Mouse (Mus musculus) hindbrain, embryonic 16.5 days (tissue): ENCODE results near the gene Lemd1. TPM values are rescaled to one million over a fixed set of nuclear protein-coding genes. Genes with fewer than 3 reads are reported as not detected.

Source experiments
- ATAC-seq: fragments of 200-750 bp; cut with Nextera tagmentation; 2 replicates; pipeline ENCODE4 v1.8.0; 2017; ENCODE audit warnings: moderate TSS enrichment, moderate library complexity
- H3K27ac ChIP-seq: fragments of 300-500 bp; sonication (generic); 2 replicates; pipeline ENCODE4 v1.5.1; 2014; ENCODE audit warnings: low read depth, mild to moderate bottlenecking, control low read depth, low read length, moderate library complexity
- H3K27me3 ChIP-seq: fragments of 300-500 bp; sonication (generic); replicated peaks from 2 replicates; pipeline ENCODE4 v1.6.1; 2014; ENCODE audit warnings: low read length; ENCODE audit not compliant: control insufficient read depth, insufficient read depth
- H3K36me3 ChIP-seq: fragments of 300-500 bp; sonication (generic); 2 replicates; pipeline ENCODE4 v1.6.1; 2014; ENCODE audit warnings: mild to moderate bottlenecking, low read length, moderate library complexity, mixed read lengths; ENCODE audit not compliant: control insufficient read depth, insufficient read depth
- H3K4me1 ChIP-seq: fragments of 300-500 bp; sonication (generic); 2 replicates; pipeline ENCODE4 v1.6.1; 2014; ENCODE audit warnings: low read depth, low read length; ENCODE audit not compliant: control insufficient read depth, insufficient read depth
- H3K4me2 ChIP-seq: fragments of 300-500 bp; sonication (generic); 2 replicates; pipeline ENCODE4 v1.6.1; 2014; ENCODE audit warnings: mild to moderate bottlenecking, low read length, control low read depth, moderate library complexity
- H3K4me3 ChIP-seq: fragments of 300-500 bp; sonication (generic); 2 replicates; pipeline ENCODE4 v1.5.1; 2014; ENCODE audit warnings: mild to moderate bottlenecking, low read length, control low read depth, moderate library complexity
- H3K9ac ChIP-seq: fragments of 300-500 bp; sonication (generic); 2 replicates; pipeline ENCODE4 v1.6.1; 2014; ENCODE audit warnings: low read depth, mild to moderate bottlenecking, control low read depth, low read length, moderate library complexity
- H3K9me3 ChIP-seq: fragments of 300-500 bp; sonication (generic); 2 replicates; pipeline ENCODE4 v1.6.1; 2014; ENCODE audit warnings: mild to moderate bottlenecking, low read length, moderate library complexity; ENCODE audit not compliant: control insufficient read depth
- WGBS: fragments of 180-500 bp; shearing (Covaris S2); extraction: QIAGEN DNeasy Blood & Tissue Kit; methylation state at CpG from one replicate; pipeline ENCODE4 v1.1.7; 2014; 5-methylcytosine and 5-hydroxymethylcytosine counted together
- polyA plus RNA-seq: library from polyadenylated mRNA; unstranded; fragments of >200 nt; fragmentation: Nextera tagmentation; extraction: Ambion mirVana; gene quantifications from 2 replicates; pipeline ENCODE4 v1.2.1, GENCODE M21; 2015

The Lemd1 gene
- polyA plus RNA-seq, 1 experiment from 2014 or later, result 14.0 TPM

DNA sequence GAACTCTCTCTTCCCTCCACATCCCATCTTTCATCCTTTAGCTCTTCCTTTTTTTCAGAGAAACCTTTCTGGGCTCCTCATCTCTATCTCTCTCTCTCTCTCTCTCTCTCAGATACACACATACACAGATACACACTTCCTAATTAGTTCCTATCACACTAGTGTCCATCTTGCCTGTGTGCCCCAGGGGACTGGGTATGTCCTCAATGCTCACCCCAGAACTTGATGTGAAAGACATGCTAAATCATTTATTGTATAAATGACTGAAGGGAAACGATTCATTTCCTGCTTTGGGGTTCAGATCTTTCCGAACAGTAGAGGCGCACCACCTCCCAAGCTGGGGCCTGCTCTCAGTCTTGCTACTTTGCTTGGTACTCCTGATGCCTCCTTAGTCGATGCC is 2.0 kb upstream of the Lemd1 start:
- no peak overlapping the region; the same call in 1 of the 2 replicates for H3K4me3 ChIP-seq
- H3K9ac ChIP-seq, result no peak overlapping the region; the same call in 1 of the 2 replicates
- peaks cover 25% of the 10 kb centered on the region for H3K4me1 ChIP-seq
- ATAC-seq, result no peak
- H3K4me2 ChIP-seq, result peak overlapping the region; percentile 78
- H3K27ac ChIP-seq, result peak overlapping the region; percentile 99; the same call in 1 of the 2 replicates
- H3K27me3 ChIP-seq, result no peaks in the 10 kb centered on the region
- H3K9me3 ChIP-seq, result no peaks in the 10 kb centered on the region
- 43% methylated on average over 4 of the region's 4 CpGs for WGBS
- H3K36me3 ChIP-seq, result no peaks in the 10 kb centered on the region

DNA sequence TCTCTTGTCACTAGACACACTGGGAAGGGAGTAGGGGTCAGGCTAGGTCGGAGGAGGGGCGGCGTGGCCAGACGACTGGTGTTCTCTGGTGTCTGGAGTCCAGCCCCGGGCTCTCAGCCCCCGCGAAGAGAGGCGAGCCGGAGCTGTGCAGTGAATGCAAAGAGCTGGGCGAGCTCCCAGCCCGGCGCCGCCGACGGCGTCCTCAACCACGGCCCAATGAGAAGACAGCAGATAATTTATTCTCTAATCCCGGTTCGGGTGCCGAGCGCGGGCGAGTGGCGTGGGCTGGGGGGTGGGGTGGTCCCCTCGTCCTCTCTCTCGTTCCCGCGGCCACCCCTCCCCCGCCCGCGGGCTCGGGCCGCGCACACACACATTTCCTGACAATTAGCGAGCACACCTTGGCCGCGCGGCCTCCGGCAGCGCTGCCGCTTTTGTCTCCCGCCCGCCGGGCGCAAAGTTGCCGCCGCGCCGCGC is 1.2 kb upstream of the Lemd1 start:
- H3K36me3 ChIP-seq, result no peaks in the 10 kb centered on the region
- H3K4me1 ChIP-seq, result peaks cover 33% of the 10 kb centered on the region
- WGBS, result under 1% methylated on average over 47 of the region's 50 CpGs
- H3K27ac ChIP-seq, result peak overlapping the region; percentile 99
- peak; percentile 81 for ATAC-seq
- peak overlapping the region; percentile 78 for H3K4me2 ChIP-seq
- H3K27me3 ChIP-seq, result no peaks in the 10 kb centered on the region
- H3K9me3 ChIP-seq, result no peaks in the 10 kb centered on the region
- H3K4me3 ChIP-seq, result peak overlapping the region; percentile 85
- peak overlapping the region; percentile 93 for H3K9ac ChIP-seq

DNA sequence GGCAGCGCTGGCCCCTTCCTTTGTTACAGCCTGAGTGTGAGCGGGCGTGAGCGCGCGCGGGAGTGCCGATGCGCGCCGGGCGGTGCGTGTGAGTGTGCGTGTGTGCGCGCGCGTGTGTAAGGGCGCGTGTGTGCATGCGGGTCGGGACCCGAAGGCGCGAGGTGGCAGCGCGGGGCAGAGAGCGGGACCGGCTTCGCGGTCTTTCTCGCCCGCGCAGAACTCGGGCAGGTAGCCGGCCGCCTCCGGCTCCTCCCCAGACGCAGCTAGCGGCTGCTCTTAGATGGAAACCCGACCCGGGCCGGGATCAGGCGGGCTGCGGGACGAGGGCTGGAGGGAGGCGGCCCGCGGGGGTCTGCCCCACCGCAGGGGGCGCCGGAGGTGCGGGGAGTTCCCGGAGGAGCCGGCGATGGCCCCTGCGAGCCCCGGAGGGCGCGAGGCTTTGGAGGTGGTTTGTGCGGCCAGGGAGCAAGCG is 574 bp upstream of the Lemd1 start:
- under 1% methylated on average over 44 of the region's 62 CpGs for WGBS
- H3K4me2 ChIP-seq, result peak overlapping the region; percentile 78
- peak overlapping the region; percentile 85 for H3K4me3 ChIP-seq
- H3K27ac ChIP-seq, result peak overlapping the region; percentile 99
- H3K36me3 ChIP-seq, result no peaks in the 10 kb centered on the region
- H3K9ac ChIP-seq, result peak overlapping the region; percentile 93
- H3K27me3 ChIP-seq, result no peaks in the 10 kb centered on the region
- peak; percentile 22 for ATAC-seq
- no peaks in the 10 kb centered on the region for H3K9me3 ChIP-seq
- H3K4me1 ChIP-seq, result peaks cover 38% of the 10 kb centered on the region

DNA sequence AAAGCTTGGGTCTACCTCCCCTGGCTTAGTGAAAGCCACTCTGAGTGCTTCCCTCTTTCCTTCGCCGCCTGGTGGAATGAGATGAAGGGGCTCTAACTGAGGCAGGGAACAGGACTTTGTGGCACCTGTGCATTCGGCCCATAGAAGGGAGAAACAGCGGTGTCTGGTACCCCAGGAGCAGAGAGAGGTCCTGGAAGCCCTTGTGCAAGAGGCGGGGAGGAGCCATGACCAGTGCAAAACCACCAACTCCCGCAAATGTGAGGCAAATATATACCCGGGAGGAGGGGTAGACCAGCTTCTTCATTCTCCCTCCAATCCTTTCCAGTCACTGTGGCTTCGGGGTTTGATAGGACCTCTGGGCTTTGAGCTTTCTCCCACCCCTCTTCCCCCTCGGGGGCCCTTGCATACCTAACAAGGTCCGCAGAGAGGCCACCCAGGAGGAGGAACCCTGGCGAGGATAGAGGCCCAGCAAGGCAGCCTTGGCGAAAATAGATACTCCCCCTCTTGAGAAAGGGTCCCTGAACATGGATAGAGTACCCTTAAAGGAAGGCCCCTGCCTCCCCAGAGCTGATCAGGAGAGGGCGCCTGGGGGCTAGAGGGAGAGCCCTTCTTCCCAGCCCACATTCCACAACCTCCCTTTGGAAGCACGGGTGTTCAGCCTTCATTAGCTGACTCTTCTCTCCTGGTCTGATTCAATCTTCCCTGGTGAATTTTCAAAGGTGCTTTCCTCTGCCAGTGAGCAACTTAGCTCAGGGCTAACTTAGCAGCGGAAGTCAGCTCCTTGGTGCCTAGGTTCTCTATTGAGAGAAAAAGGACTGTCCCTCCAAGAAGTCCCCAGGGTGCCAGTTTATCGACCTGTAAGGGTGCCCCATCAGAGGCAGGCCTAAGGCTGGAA is 802 bp downstream of the Lemd1 start:
- WGBS, result 1% methylated on average over 16 of the region's 16 CpGs

DNA sequence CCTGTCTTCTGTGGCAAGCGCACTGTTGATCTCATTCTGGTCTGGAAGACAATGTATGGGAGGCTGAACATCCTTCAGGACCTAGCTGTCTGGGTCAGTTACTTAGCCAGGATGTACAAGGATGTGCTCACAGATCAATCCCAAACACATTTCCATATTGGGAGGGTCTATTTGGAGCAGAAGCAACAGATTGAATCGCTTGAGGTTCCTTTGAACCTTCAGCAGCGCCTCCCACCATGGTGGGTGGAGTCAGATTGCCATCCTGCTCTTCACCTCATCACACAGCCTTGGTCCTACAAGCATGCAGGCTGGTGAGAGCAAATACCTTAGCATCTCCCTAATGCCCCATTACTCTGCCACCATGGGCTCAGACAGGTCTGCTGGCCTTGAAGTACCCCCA is 2.6 kb downstream of the Lemd1 start:
- Histone ChIP-seq H3K36me3 (no peaks in the 10 kb centered on the region), H3K27ac (no peak overlapping the region), H3K9me3 (no peaks in the 10 kb centered on the region), H3K4me2 (peak overlapping the region; percentile 78), H3K27me3 (no peaks in the 10 kb centered on the region), H3K9ac (no peak overlapping the region), H3K4me3 (peak overlapping the region; percentile 85; the same call in 1 of the 2 replicates), H3K4me1 (peaks cover 62% of the 10 kb centered on the region)
- WGBS, result 60% methylated on average over 3 of the region's 3 CpGs
- ATAC-seq, result no peak

More for the DNA sequence above, 802 bp downstream of the Lemd1 start:
- H3K9ac ChIP-seq, result peak overlapping the region; percentile 93
- peak overlapping the region; percentile 99 for H3K27ac ChIP-seq
- peaks cover 52% of the 10 kb centered on the region for H3K4me1 ChIP-seq
- H3K36me3 ChIP-seq, result no peaks in the 10 kb centered on the region
- H3K4me3 ChIP-seq, result peak overlapping the region; percentile 85
- no peaks in the 10 kb centered on the region for H3K9me3 ChIP-seq
- no peaks in the 10 kb centered on the region for H3K27me3 ChIP-seq
- peak overlapping the region; percentile 78 for H3K4me2 ChIP-seq
- ATAC-seq, result peak; percentile 25

DNA sequence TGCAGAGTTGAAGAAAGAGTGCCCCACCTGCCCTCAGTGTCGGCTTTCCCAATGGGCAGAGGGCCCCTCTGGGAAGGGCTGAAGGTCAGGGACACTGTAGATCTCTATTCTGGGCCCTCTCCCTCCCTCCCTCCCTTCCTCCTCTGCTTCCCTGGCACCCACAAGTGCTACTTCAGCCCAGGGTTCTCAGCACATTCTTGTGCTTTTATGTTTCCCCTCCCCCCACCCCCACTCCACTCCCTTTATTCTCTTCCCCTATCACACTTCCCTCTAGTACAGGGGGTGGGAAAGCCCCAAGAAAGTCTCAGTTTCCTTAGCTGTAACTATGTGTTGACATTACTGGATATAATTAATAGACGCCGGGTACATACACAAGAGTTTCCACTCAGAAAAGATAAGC is 3.4 kb downstream of the Lemd1 start:
- Histone ChIP-seq H3K9ac (no peak overlapping the region), H3K4me2 (peak overlapping the region; percentile 23), H3K36me3 (no peaks in the 10 kb centered on the region), H3K27ac (no peak overlapping the region), H3K9me3 (no peaks in the 10 kb centered on the region), H3K27me3 (no peaks in the 10 kb centered on the region), H3K4me3 (no peak overlapping the region), H3K4me1 (peaks cover 62% of the 10 kb centered on the region)
- ATAC-seq, result no peak
- WGBS, result 62% methylated on average over 3 of the region's 3 CpGs

DNA sequence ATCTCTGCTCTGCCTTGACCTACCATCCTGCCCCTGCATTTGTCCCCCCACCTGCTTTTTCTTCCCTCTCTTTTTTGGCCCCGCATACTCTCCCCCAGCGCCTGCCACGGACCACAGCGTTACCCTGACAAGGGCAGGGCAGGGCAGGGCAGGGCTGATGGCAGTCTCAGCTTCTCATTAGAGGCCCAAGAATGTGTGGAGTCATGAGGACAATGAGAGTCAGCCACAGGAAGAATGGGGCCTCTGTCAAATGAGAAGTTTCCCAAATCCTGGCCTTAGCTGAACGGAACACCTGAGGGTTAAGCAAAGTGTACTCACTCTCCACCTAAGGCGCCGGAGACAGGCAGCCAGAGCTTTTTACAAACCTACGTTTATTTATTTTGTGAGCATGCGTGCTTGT is 3.9 kb downstream of the Lemd1 start:
- Histone ChIP-seq H3K4me3 (no peak overlapping the region), H3K9me3 (no peaks in the 10 kb centered on the region), H3K9ac (no peak overlapping the region), H3K27me3 (no peaks in the 10 kb centered on the region), H3K36me3 (no peaks in the 10 kb centered on the region), H3K4me1 (peaks cover 62% of the 10 kb centered on the region), H3K27ac (no peak overlapping the region), H3K4me2 (peak overlapping the region; percentile 16; the same call in 1 of the 2 replicates)
- ATAC-seq, result no peak
- 44% methylated on average over 9 of the region's 9 CpGs for WGBS

DNA sequence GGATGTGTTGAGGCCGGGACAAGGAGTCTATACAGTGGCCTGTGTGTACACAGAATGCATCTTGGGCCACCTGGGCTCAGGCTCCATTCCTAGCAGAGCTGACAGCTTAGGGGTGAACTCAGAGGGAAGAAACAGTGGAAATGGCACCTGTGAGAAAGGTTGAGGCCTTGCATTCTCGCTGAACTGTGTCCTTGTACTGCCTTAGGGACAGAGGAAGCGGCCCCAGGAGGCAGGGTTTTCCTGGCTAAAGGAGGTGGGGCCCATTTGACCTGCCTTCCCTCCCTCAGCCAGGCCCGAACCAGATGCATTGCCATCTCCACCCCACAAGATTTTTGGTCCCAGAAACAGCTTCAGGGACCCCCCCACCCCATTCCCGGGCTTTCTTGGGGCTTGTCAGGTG is 4.5 kb downstream of the Lemd1 start:
- Histone ChIP-seq H3K9ac (0 out of 2 replicates have a peak overlapping the region, but pooled peaks have one; percentile 1), H3K27me3 (no peaks in the 10 kb centered on the region), H3K36me3 (no peaks in the 10 kb centered on the region), H3K9me3 (no peaks in the 10 kb centered on the region), H3K4me3 (no peak overlapping the region), H3K4me2 (peak overlapping the region; percentile 31), H3K4me1 (peaks cover 68% of the 10 kb centered on the region), H3K27ac (0 out of 2 replicates have a peak overlapping the region, but pooled peaks have one; percentile 12)
- no peak for ATAC-seq
- 36% methylated on average over 5 of the region's 5 CpGs for WGBS

DNA sequence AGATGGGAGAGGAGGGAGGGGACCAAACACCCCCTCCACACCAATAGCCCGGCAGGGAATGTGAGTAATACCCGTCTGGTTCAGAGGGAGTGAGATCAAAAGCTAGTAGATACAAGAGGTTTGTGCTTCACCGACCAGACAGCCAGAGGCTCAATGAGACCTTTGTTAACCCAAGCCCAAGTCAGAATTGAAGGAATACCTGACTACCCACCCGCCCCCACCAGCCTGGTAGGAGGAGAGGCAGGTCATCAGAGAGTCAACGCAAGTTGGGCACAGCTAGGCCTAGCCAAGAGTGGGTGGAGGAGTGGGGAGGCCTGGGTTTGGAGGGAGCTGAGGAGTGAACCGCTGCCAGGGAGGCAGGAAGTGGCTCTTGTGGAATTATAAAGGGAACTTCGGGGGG is 5.1 kb downstream of the Lemd1 start:
- no peaks in the 10 kb centered on the region for H3K27me3 ChIP-seq
- 0 out of 2 replicates have a peak overlapping the region, but pooled peaks have one; percentile 12 for H3K27ac ChIP-seq
- no peak overlapping the region for H3K4me3 ChIP-seq
- no peaks in the 10 kb centered on the region for H3K9me3 ChIP-seq
- 13% methylated on average over 7 of the region's 7 CpGs for WGBS
- no peaks in the 10 kb centered on the region for H3K36me3 ChIP-seq
- peak overlapping the region; percentile 31 for H3K4me2 ChIP-seq
- no peak for ATAC-seq
- peaks cover 71% of the 10 kb centered on the region for H3K4me1 ChIP-seq
- H3K9ac ChIP-seq, result peak overlapping the region; percentile 10; the same call in 1 of the 2 replicates
